Mouse (Mus musculus) megakaryocyte, embryonic 14.5 days (primary cell): Measurements from ENCODE around the gene Uqcr10.

Experiments used
- FLI1 ChIP-seq: IDR thresholded peaks from 2 replicates; pipeline ENCODE4 v1.6.1; 2012; ENCODE audit warnings: low read length, inconsistent platforms, mixed read lengths
- GATA1 ChIP-seq: IDR thresholded peaks from 3 replicates; pipeline ENCODE4 v1.6.1; 2012; ENCODE audit warnings: mixed read lengths, low read length, inconsistent platforms, borderline replicate concordance

- TF ChIP-seq GATA1 (no peak), FLI1 (no peak)
These were observed 43.1 kb upstream of the Uqcr10 start for GRCm38 (mm10) chr11:4747285-4747684.
